Mouse (Mus musculus) heart, adult 2 months (tissue): ENCODE results near the gene Cfap43.

Source experiments
- CTCF ChIP-seq: fragments of 200-600 bp; IDR thresholded peaks from 2 replicates; pipeline ENCODE4 v1.8.1; 2022; ENCODE audit warnings: antibody characterized with exemption, mild to moderate bottlenecking, moderate library complexity
- POLR2A ChIP-seq: fragments of 200-500 bp; IDR thresholded peaks from 2 replicates; pipeline ENCODE4 v1.6.1; 2011; ENCODE audit warnings: mild to moderate bottlenecking, low read depth, low read length, control low read depth; ENCODE audit not compliant: insufficient read depth

DNA sequence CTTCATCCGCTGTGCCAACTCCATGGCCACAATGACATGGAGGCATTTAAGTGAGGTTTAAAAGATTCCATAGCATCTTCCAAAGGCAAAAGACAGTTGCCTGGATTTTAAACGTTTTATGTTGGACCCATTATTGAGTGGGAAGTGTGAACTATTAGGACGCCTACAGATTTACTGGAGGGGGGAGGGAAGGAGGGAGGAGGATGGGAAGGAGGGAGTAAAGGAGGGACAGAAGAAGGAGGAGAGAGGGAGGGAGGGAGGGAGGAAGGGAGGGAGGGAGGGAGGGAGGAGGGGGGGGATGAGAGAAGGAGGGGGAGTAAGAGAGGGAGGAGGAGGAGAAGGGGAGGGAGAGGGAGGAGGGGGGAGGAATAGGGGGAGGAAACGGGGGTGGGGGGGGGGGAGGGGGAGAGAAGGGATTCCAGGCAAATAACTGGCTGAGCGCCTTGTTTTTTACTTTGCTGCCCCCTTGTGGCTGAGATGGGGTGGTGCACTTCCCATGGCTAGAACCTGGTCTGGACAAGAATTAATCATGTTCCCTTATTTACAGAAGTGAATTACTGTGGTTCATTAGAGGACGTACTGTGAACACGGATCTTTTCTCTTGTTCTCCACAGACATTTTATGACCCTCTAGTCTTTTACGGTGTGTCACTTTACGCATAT lies 98.1 kb downstream of the Cfap43 start:
- TF ChIP-seq POLR2A (no peak), CTCF (peak; percentile 75)
